ENCODE assay signal across 25 mouse cellular contexts in genomic region chr13:44615696-44616095, GRCm38 (mm10).
DNase-seq lines count a peak whose midpoint lies in the region; ATAC-seq and TF ChIP-seq lines count a peak whose summit lies in the region.
"Had no signal": no experiment of that assay in that cellular context is flagged by ENCODE, and none has a peak within 500 bp of the region (broad histone marks: within the 10 kb centered on the region; RNA-seq: fewer than 3 reads in every experiment).

No protein-coding gene starts in this region.

- H3K4me3 ChIP-seq in midbrain, embryonic 11.5 days (ENCODE audit: low read depth, low read length), result no peak overlapping the region
- no peak overlapping the region for H3K4me3 ChIP-seq in midbrain, embryonic 10.5 days
- no peak overlapping the region for H3K4me3 ChIP-seq in embryonic facial prominence, embryonic 11.5 days (ENCODE audit: low read depth, low read length)
- H3K4me3 ChIP-seq in intestine, postnatal 0 days (ENCODE audit: low read depth, low read length), result no peak overlapping the region
- H3K4me3 ChIP-seq: embryonic facial prominence, embryonic 13.5 days; embryonic facial prominence, embryonic 15.5 days; erythroblast, embryonic 14.5 days; forebrain, embryonic 12.5 days had no signal

- no peak for TF ChIP-seq CTCF in intestine, postnatal 0 days (IDR thresholded peaks at IDR 0.05; ENCODE audit: low read depth)

- H3K27ac ChIP-seq in midbrain, embryonic 11.5 days (ENCODE audit: low read depth, low read length), result no peak overlapping the region
- H3K27ac ChIP-seq in midbrain, embryonic 10.5 days (replicated peaks), result no peak overlapping the region
- no peak overlapping the region for H3K27ac ChIP-seq in embryonic facial prominence, embryonic 11.5 days (replicated peaks; ENCODE audit: low read depth, low read length)
- H3K27ac ChIP-seq in intestine, postnatal 0 days (ENCODE audit: low read depth, low read length), result no peak overlapping the region
- H3K27ac ChIP-seq: embryonic facial prominence, embryonic 13.5 days; embryonic facial prominence, embryonic 15.5 days; forebrain, embryonic 12.5 days had no signal

- H3K4me2 ChIP-seq in midbrain, embryonic 11.5 days, result no peak overlapping the region
- H3K4me2 ChIP-seq in embryonic facial prominence, embryonic 11.5 days (ENCODE audit: low read depth, low read length), result no peak overlapping the region
- no peak overlapping the region for H3K4me2 ChIP-seq in intestine, postnatal 0 days (replicated peaks; ENCODE audit: low read depth)
- H3K4me2 ChIP-seq: embryonic facial prominence, embryonic 13.5 days; embryonic facial prominence, embryonic 15.5 days; forebrain, embryonic 12.5 days had no signal

- no peaks in the 10 kb centered on the region for H3K9me3 ChIP-seq in midbrain, embryonic 11.5 days (ENCODE audit: control insufficient read depth, low read length)
- no peaks in the 10 kb centered on the region for H3K9me3 ChIP-seq in midbrain, embryonic 10.5 days (replicated peaks)
- no peaks in the 10 kb centered on the region for H3K9me3 ChIP-seq in embryonic facial prominence, embryonic 11.5 days (replicated peaks; ENCODE audit: control insufficient read depth, low read length)
- H3K9me3 ChIP-seq in intestine, postnatal 0 days (ENCODE audit: control insufficient read depth), result no peaks in the 10 kb centered on the region
- H3K9me3 ChIP-seq: embryonic facial prominence, embryonic 13.5 days; embryonic facial prominence, embryonic 15.5 days; forebrain, embryonic 12.5 days had no signal

- no peaks in the 10 kb centered on the region for H3K36me3 ChIP-seq in midbrain, embryonic 11.5 days (ENCODE audit: control insufficient read depth, insufficient read depth, low read length)
- no peaks in the 10 kb centered on the region for H3K36me3 ChIP-seq in midbrain, embryonic 10.5 days
- H3K36me3 ChIP-seq in embryonic facial prominence, embryonic 11.5 days (replicated peaks; ENCODE audit: control insufficient read depth, insufficient read depth, low read depth, low read length), result no peaks in the 10 kb centered on the region
- H3K36me3 ChIP-seq in intestine, postnatal 0 days (ENCODE audit: control insufficient read depth, insufficient read depth), result no peaks in the 10 kb centered on the region
- H3K36me3 ChIP-seq: embryonic facial prominence, embryonic 13.5 days; embryonic facial prominence, embryonic 15.5 days; forebrain, embryonic 12.5 days had no signal

- no peaks in the 10 kb centered on the region for H3K27me3 ChIP-seq in midbrain, embryonic 11.5 days (ENCODE audit: control insufficient read depth, insufficient read depth, low read length)
- no peaks in the 10 kb centered on the region for H3K27me3 ChIP-seq in midbrain, embryonic 10.5 days (ENCODE audit: low read depth, poor library complexity, severe bottlenecking)
- H3K27me3 ChIP-seq in embryonic facial prominence, embryonic 11.5 days (ENCODE audit: control insufficient read depth, insufficient read depth, low read length), result no peaks in the 10 kb centered on the region
- no peaks in the 10 kb centered on the region for H3K27me3 ChIP-seq in intestine, postnatal 0 days (replicated peaks; ENCODE audit: control insufficient read depth, insufficient read depth, low read length)
- H3K27me3 ChIP-seq: embryonic facial prominence, embryonic 13.5 days; embryonic facial prominence, embryonic 15.5 days; forebrain, embryonic 12.5 days; Patski had no signal

- 79% methylated on average over 8 of the region's 8 CpGs for WGBS in midbrain, embryonic 11.5 days
- WGBS in midbrain, embryonic 10.5 days, result 79% methylated on average over 8 of the region's 8 CpGs
- 41% methylated on average over 8 of the region's 8 CpGs for WGBS in embryonic facial prominence, embryonic 11.5 days
- 47% methylated on average over 8 of the region's 8 CpGs for WGBS in intestine, postnatal 0 days

- ATAC-seq in midbrain, embryonic 11.5 days (ENCODE audit: low FRiP score), result no peak
- ATAC-seq in embryonic facial prominence, embryonic 11.5 days (replicated peaks; ENCODE audit: insufficient number of reproducible peaks, low FRiP score, low TSS enrichment, low read depth), result no peak
- no peak for ATAC-seq in intestine, postnatal 0 days
- ATAC-seq: activated CD4-positive, CD25-positive, alpha-beta regulatory T cell, adult 4 months; forebrain, embryonic 14.5 days; forebrain, embryonic 16.5 days; Patski had no signal

- H3K9ac ChIP-seq in midbrain, embryonic 11.5 days (ENCODE audit: low read length), result no peak overlapping the region
- H3K9ac ChIP-seq in embryonic facial prominence, embryonic 11.5 days (replicated peaks; ENCODE audit: low read length), result no peak overlapping the region
- no peak overlapping the region for H3K9ac ChIP-seq in intestine, postnatal 0 days (ENCODE audit: low read depth, low read length)
- H3K9ac ChIP-seq: embryonic facial prominence, embryonic 13.5 days; embryonic facial prominence, embryonic 15.5 days; forebrain, embryonic 12.5 days had no signal

- DNase-seq in midbrain, embryonic 11.5 days (ENCODE audit: low spot score, missing footprints), result peak; percentile 41
- DNase-seq in midbrain, embryonic 10.5 days (ENCODE audit: low spot score), result no peak
- peak; percentile 54 for DNase-seq in ES-CJ7 (ENCODE audit: low read depth, low spot score)
- DNase-seq in ZHBTc4 (ENCODE audit: low read depth, low spot score), result peak; percentile 59
- peak; percentile 9 for DNase-seq in embryonic facial prominence, embryonic 11.5 days (ENCODE audit: low spot score)
- DNase-seq in layer of hippocampus, adult 18-20 months (ENCODE audit: low spot score in 2 of 2), result no peak
- no peak for DNase-seq in Muller cell, postnatal 12 days (ENCODE audit: inconsistent ontology term)
- DNase-seq: adrenal gland, adult 8-10 months; adrenal gland, postnatal 14 days; adrenal gland, postnatal 36 days; cerebellum, adult 11-12 months; cerebellum, adult 8-10 months; cerebellum, adult 9-11 months; cerebellum, postnatal 14 days; cerebellum, postnatal 36 days; embryo, embryonic 11 days had no signal

- H3K4me1 ChIP-seq in midbrain, embryonic 11.5 days (ENCODE audit: control insufficient read depth, insufficient read depth, low read length), result no peaks in the 10 kb centered on the region
- no peaks in the 10 kb centered on the region for H3K4me1 ChIP-seq in midbrain, embryonic 10.5 days
- H3K4me1 ChIP-seq in embryonic facial prominence, embryonic 11.5 days (ENCODE audit: control insufficient read depth, insufficient read depth, low read length), result no peaks in the 10 kb centered on the region
- H3K4me1 ChIP-seq in intestine, postnatal 0 days (replicated peaks; ENCODE audit: control insufficient read depth, insufficient read depth, low read length), result no peaks in the 10 kb centered on the region; the same call in 1 of the 2 replicates
- H3K4me1 ChIP-seq: embryonic facial prominence, embryonic 15.5 days; forebrain, embryonic 12.5 days had no signal

Comparison
In these comparisons a context has a peak if more than half of its experiments do, and no peak if none do; other contexts are left out.
1. DNase-seq: peak in midbrain, embryonic 11.5 days (single experiment), ES-CJ7 (single experiment), ZHBTc4 (single experiment) and embryonic facial prominence, embryonic 11.5 days (single experiment); none in midbrain, embryonic 10.5 days (single experiment), layer of hippocampus, adult 18-20 months (0 of 2) and Muller cell, postnatal 12 days (single experiment).